Mouse (Mus musculus): ENCODE results near the gene Vmn1r203.

DNA sequence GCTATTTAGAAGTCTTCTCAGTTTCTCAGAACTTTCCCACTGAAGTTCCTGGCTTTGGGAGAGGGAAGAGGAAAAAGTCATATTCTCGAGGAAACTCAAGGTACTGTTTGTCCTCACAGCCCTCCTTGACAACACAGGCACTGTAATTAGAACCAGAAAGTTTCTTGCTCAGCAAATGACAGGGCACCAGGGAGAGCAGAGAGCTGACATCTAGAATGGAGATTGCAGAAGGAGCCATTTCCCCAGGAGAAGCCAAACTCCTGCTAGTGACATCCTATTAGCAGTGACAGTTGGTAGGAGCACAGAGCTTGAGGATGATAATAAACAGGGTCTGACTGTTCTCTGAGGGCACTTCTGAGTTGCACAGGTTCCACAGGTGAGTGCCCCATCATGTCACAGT, 46.3 kb upstream of the Vmn1r203 start, which contains the start of gene Vmn1r201:
- no peak for TF ChIP-seq CTCF (IDR thresholded peaks at IDR 0.05; ENCODE audit: low read depth)
- TF ChIP-seq EP300 (optimal IDR thresholded peaks at IDR 0.05), result no peak
